Mouse (Mus musculus): ENCODE measurements around the gene Tspan33. TPM values are rescaled to one million over a fixed set of nuclear protein-coding genes. Genes with fewer than 3 reads are reported as not detected.

The Tspan33 gene
- polyA plus RNA-seq, 1 experiment from 2014 or later: 5.0 TPM

DNA sequence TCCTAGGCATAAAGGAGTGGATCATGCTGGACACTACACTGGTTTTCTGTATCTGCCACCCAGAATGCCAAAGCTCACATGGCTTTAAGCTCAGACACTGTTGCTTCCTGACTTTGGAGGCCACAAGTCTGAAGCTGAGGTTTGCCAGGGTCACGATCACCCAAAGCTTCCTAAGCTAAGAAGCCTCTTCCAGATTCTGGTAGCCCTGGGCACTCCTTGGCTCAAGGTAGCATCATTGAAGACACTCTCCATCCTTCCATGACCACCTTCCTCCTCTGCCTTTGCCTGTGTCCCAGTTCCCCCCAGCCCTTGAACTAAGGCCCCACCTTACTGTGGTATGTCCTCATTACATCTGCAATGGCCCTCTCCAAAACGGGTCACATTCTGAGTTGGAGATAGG, 27.9 kb downstream of the Tspan33 start:
- Histone ChIP-seq H3K4me2 (ENCODE audit: low read depth) (no peak overlapping the region), H3K4me3 (ENCODE audit: low read depth, low read length) (no peak overlapping the region), H3K27ac (ENCODE audit: low read depth, low read length) (no peak overlapping the region), H3K27me3 (ENCODE audit: control insufficient read depth, insufficient read depth, low read length) (0 out of 2 replicates have a peak, but pooled peaks cover 2% of the 10 kb centered on the region), H3K9me3 (ENCODE audit: control insufficient read depth, low read length) (no peaks in the 10 kb centered on the region), H3K36me3 (ENCODE audit: control insufficient read depth, insufficient read depth, low read length) (no peaks in the 10 kb centered on the region), H3K9ac (ENCODE audit: low read length) (no peak overlapping the region), H3K4me1 (ENCODE audit: control insufficient read depth, insufficient read depth, low read length) (peaks cover 6% of the 10 kb centered on the region; the same call in 1 of the 2 replicates)
- WGBS: 75% methylated on average over 2 of the region's 2 CpGs
- no peak for DNase-seq (ENCODE audit: low spot score)
- no peak for ATAC-seq (ENCODE audit: insufficient read depth, low FRiP score, low TSS enrichment)

DNA sequence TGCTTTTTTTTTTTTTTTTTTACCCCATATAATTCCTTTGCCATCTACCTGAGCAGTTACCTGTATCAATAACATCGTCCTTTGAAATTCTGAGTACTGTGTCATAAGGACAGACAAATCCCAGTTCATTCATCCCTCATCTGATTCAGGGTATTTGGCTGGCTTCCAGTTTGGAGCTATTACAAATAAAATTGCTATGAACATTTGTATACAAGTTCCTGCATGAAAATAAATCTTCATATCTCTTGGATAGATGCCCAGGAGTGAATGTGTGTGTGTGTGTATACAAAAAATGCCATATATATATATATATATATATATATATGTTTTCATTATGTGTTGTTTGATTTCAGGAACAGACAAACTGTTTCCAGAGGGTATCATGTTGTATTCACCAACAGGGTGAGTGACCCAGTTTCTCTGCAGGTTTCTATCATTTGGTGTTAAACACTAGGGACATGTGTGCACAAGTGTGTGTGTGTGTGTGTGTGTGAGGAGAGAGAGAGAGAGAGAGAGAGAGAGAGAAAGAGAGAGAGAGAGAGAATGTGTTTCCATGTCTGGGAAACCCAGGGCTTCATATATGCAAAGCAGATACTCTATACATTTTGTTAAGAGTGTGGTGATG, 32.7 kb downstream of the Tspan33 start:
- Histone ChIP-seq H3K9me3 (ENCODE audit: control insufficient read depth, low read length) (no peaks in the 10 kb centered on the region), H3K4me2 (ENCODE audit: low read depth) (no peak overlapping the region), H3K27ac (ENCODE audit: low read depth, low read length) (no peak overlapping the region), H3K36me3 (ENCODE audit: control insufficient read depth, insufficient read depth, low read length) (no peaks in the 10 kb centered on the region), H3K9ac (ENCODE audit: low read length) (no peak overlapping the region), H3K4me1 (ENCODE audit: control insufficient read depth, insufficient read depth, low read length) (no peaks in the 10 kb centered on the region), H3K27me3 (ENCODE audit: control insufficient read depth, insufficient read depth, low read length) (no peaks in the 10 kb centered on the region), H3K4me3 (ENCODE audit: low read depth, low read length) (no peak overlapping the region)
- no peak for ATAC-seq (ENCODE audit: insufficient read depth, low FRiP score, low TSS enrichment)
- WGBS: 79% methylated on average over 1 of the region's 1 CpGs
- no peak for DNase-seq (ENCODE audit: low spot score)

DNA sequence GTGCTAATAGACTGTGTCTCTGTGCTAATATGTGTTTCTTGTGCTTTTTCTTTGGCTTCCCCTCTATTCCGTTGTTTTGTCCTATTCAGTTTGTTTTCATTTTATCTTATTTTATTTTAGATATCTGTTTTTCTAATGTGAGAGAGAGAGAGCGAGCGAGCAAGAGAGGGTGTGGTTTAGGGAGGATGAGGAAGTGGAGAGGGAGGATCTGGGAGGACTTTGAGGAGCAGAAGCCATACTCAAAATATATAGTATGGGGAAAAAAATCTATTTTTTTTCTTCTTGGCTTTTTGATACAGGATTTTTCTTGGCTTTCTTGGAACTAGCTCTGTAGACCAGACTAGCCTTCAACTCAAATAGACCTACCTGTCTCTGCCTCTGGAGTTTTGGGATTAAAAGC, 34.0 kb downstream of the Tspan33 start:
- Histone ChIP-seq H3K9ac (ENCODE audit: low read length) (no peak overlapping the region), H3K9me3 (ENCODE audit: control insufficient read depth, low read length) (no peaks in the 10 kb centered on the region)

DNA sequence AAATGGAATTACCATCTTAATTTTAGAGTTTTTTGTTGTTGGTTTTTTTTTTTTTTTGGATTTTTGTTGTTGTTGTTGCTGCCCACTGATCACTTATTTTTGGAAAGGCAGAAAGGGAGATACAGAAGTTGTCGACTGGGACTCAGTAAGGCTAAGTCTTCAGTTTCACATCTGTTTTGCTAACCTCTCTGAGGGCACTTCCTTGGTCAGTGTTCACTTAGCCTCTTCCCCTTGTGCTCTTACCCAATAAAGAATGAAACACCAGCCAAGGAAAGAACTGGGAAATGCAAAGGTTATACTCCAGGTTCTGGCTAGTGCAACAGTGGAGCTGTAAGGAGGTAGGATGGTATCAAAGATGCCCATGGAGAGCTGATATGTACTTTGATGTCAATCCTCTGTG, 35.5 kb downstream of the Tspan33 start:
- Histone ChIP-seq H3K4me3 (ENCODE audit: low read depth, low read length) (no peak overlapping the region), H3K27me3 (ENCODE audit: control insufficient read depth, insufficient read depth, low read length) (no peaks in the 10 kb centered on the region), H3K9ac (ENCODE audit: low read length) (no peak overlapping the region), H3K9me3 (ENCODE audit: control insufficient read depth, low read length) (no peaks in the 10 kb centered on the region), H3K36me3 (ENCODE audit: control insufficient read depth, insufficient read depth, low read length) (no peaks in the 10 kb centered on the region), H3K4me1 (ENCODE audit: control insufficient read depth, insufficient read depth, low read length) (no peaks in the 10 kb centered on the region), H3K27ac (ENCODE audit: low read depth, low read length) (no peak overlapping the region), H3K4me2 (ENCODE audit: low read depth) (no peak overlapping the region)
- ATAC-seq (ENCODE audit: insufficient read depth, low FRiP score, low TSS enrichment) (no peak), DNase-seq (ENCODE audit: low spot score) (no peak)
- 82% methylated on average over 1 of the region's 1 CpGs for WGBS

More for the DNA sequence above, 34.0 kb downstream of the Tspan33 start:
- WGBS: 85% methylated on average over 3 of the region's 3 CpGs
- Histone ChIP-seq H3K27ac (ENCODE audit: low read depth, low read length) (no peak overlapping the region), H3K27me3 (ENCODE audit: control insufficient read depth, insufficient read depth, low read length) (no peaks in the 10 kb centered on the region), H3K36me3 (ENCODE audit: control insufficient read depth, insufficient read depth, low read length) (no peaks in the 10 kb centered on the region), H3K4me3 (ENCODE audit: low read depth, low read length) (no peak overlapping the region), H3K4me1 (ENCODE audit: control insufficient read depth, insufficient read depth, low read length) (no peaks in the 10 kb centered on the region), H3K4me2 (ENCODE audit: low read depth) (no peak overlapping the region)
- ATAC-seq (ENCODE audit: insufficient read depth, low FRiP score, low TSS enrichment): no peak
- DNase-seq (ENCODE audit: low spot score): no peak

DNA sequence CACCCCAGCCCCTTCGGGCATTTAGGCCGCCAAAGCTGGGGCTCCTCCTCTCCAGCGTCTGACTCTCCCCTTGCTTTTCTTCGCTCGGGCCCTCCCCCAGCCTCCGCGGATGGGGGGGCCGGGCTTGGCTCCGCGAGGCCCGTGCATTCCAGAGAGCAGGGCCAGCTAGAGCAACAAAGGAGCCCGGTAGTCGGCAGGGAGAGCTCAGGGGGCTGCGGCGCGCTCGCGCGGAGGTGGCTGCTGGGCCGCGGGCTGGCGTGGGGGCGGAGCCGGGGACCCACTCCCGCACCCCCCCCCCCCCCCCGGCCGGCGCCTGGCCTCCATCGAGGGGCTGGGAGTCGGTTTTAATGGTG, 41.3 kb downstream of the Tspan33 start, which contains the start of gene Smo:
TSS of gene Smo (plus strand) at position 168 of the 353 bp plus-strand sequence.
- Histone ChIP-seq H3K9ac (ENCODE audit: low read length) (peak within 1 kb of the TSS; percentile 95), H3K36me3 (ENCODE audit: control insufficient read depth, insufficient read depth, low read length) (no peaks in the 10 kb centered on the region), H3K27me3 (ENCODE audit: control insufficient read depth, insufficient read depth, low read length) (no peaks in the 10 kb centered on the region), H3K4me3 (ENCODE audit: low read depth, low read length) (peak within 1 kb of the TSS; percentile 93), H3K9me3 (ENCODE audit: control insufficient read depth, low read length) (no peaks in the 10 kb centered on the region), H3K4me2 (ENCODE audit: low read depth) (peak within 1 kb of the TSS; percentile 73), H3K4me1 (ENCODE audit: control insufficient read depth, insufficient read depth, low read length) (peaks cover 8% of the 10 kb centered on the region), H3K27ac (ENCODE audit: low read depth, low read length) (peak within 1 kb of the TSS; percentile 88)
- WGBS: under 1% methylated on average over 24 of the region's 30 CpGs
- ATAC-seq (ENCODE audit: insufficient read depth, low FRiP score, low TSS enrichment): peak; percentile 94
- peak; percentile 92 for DNase-seq (ENCODE audit: low spot score)

DNA sequence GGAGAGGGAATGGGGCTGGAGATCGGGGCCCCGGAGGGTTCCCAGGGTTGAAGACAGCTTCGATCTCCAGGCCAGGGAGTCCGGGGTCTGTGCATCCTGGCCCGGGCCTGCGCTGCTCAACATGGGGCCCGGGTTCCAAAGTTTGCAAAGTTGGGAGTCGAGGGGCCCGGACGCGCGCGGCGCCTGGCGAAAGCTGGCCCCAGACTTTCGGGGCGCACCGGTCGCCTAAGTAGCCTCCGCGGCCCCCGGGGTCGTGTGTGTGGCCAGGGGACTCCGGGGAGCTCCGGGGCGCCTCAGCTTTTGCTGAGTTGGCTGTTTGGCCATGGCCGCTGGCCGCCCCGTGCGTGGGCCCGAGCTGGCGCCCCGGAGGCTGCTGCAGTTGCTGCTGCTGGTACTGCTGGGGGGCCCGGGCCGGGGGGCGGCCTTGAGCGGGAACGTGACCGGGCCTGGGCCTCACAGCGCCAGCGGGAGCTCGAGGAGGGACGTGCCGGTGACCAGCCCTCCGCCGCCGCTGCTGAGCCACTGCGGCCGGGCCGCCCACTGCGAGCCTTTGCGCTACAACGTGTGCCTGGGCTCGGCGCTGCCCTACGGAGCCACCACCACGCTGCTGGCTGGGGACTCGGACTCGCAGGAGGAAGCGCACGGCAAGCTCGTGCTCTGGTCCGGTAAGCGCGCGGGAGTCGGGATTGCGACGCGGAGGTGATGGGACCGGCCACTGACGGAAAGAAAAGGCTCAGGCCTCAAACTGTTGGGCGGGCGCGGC, 41.8 kb downstream of the Tspan33 start:
- Histone ChIP-seq H3K4me1 (ENCODE audit: control insufficient read depth, insufficient read depth, low read length) (peaks cover 8% of the 10 kb centered on the region), H3K4me3 (ENCODE audit: low read depth, low read length) (peak overlapping the region; percentile 93), H3K27me3 (ENCODE audit: control insufficient read depth, insufficient read depth, low read length) (no peaks in the 10 kb centered on the region), H3K27ac (ENCODE audit: low read depth, low read length) (peak overlapping the region; percentile 88), H3K4me2 (ENCODE audit: low read depth) (peak overlapping the region; percentile 73), H3K9ac (ENCODE audit: low read length) (peak overlapping the region; percentile 95), H3K9me3 (ENCODE audit: control insufficient read depth, low read length) (no peaks in the 10 kb centered on the region), H3K36me3 (ENCODE audit: control insufficient read depth, insufficient read depth, low read length) (no peaks in the 10 kb centered on the region)
- peak; percentile 85 for ATAC-seq (ENCODE audit: insufficient read depth, low FRiP score, low TSS enrichment)
- under 1% methylated on average over 70 of the region's 75 CpGs for WGBS
- peak; percentile 83 for DNase-seq (ENCODE audit: low spot score)

DNA sequence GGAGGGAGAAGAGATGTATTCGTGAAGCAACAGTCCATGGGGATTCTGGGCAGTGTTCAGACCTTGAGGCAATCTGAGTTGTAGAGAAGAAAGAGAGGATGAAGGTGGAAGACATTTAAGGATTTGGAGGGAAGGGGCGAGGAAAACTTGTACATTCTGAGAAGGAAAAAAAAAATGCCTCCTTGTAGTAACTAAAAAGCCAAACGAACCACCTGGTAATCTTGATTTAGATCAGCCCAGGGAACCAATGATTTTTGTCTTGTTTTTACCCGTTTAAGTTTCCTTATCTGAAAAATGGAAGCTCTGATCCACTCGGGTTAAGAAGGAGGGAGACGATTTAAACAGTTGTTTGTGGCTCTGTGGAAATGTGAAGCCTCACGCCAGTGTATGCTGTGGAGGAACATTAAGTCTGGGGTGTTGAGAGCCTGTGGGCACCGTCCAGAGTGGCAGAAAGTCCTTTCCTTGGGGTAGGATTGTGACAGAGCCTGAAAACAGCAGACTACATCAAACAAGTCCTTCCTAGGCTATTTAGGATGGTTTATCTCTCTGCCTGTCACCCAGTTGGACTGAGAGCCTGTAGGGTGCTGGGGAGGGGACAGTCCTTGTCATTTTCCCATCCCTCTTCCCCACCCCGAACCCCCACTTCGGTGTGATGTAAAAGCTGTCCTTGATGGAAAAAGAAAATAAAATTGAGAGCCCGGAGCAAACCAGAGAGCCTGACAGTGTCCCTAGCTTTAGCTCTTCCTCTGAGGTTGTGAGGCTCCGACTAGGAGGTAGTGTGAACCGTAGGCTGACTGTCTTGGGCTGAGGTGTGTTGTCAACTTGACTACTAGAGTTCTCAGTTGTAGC, 42.8 kb downstream of the Tspan33 start:
- H3K4me3 ChIP-seq (ENCODE audit: low read depth, low read length): peak overlapping the region; percentile 93
- no peaks in the 10 kb centered on the region for H3K27me3 ChIP-seq (ENCODE audit: control insufficient read depth, insufficient read depth, low read length)
- peaks cover 8% of the 10 kb centered on the region for H3K4me1 ChIP-seq (ENCODE audit: control insufficient read depth, insufficient read depth, low read length)
- no peak for DNase-seq (ENCODE audit: low spot score)
- ATAC-seq (ENCODE audit: insufficient read depth, low FRiP score, low TSS enrichment): no peak
- H3K9ac ChIP-seq (ENCODE audit: low read length): peak overlapping the region; percentile 95
- H3K27ac ChIP-seq (ENCODE audit: low read depth, low read length): peak overlapping the region; percentile 88; the same call in 1 of the 2 replicates
- peak overlapping the region; percentile 73 for H3K4me2 ChIP-seq (ENCODE audit: low read depth)
- no peaks in the 10 kb centered on the region for H3K36me3 ChIP-seq (ENCODE audit: control insufficient read depth, insufficient read depth, low read length)
- WGBS: 18% methylated on average over 13 of the region's 13 CpGs
- H3K9me3 ChIP-seq (ENCODE audit: control insufficient read depth, low read length): no peaks in the 10 kb centered on the region

DNA sequence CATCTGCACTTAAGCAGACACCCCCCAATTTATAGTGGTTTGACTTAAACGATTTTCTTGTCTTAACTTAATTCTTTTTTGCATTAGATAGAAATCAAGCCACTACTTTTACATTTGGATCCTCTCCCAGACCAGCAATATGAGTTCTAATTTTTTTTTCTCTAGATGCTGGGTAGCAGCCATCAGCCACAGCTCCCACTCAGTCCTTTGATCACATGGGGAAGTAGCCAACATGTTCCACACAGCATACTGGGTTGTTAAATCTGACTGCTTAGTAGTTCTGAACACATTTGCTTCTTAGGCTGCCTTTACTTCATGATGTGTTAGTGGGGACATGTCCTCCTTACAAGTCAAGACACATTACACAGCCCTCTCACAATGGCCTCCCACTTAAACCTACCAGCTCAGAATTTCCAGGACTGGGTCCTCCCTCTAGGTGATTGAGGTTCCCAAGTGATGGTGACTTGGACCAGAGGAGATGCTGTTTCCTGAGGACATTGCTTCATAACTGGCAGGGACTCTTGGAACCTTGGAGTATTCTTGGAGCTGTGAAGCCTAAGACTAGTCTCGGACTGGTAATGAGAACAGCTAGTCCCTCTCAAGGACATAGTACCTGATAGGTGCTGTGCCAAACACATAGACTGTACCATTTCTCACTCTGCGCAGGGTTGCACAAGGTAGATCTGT, 57.6 kb downstream of the Tspan33 start:
- Histone ChIP-seq H3K4me3 (ENCODE audit: low read depth, low read length) (no peak overlapping the region), H3K27ac (ENCODE audit: low read depth, low read length) (no peak overlapping the region), H3K36me3 (ENCODE audit: control insufficient read depth, insufficient read depth, low read length) (peaks cover 10% of the 10 kb centered on the region), H3K9me3 (ENCODE audit: control insufficient read depth, low read length) (peaks cover 8% of the 10 kb centered on the region), H3K4me2 (ENCODE audit: low read depth) (no peak overlapping the region), H3K27me3 (ENCODE audit: control insufficient read depth, insufficient read depth, low read length) (no peaks in the 10 kb centered on the region), H3K4me1 (ENCODE audit: control insufficient read depth, insufficient read depth, low read length) (no peaks in the 10 kb centered on the region), H3K9ac (ENCODE audit: low read length) (no peak overlapping the region)
- ATAC-seq (ENCODE audit: insufficient read depth, low FRiP score, low TSS enrichment): no peak
- DNase-seq (ENCODE audit: low spot score): no peak
- 93% methylated on average over 3 of the region's 3 CpGs for WGBS

Data from neural tube, embryonic 11.5 days (tissue).